Mouse (Mus musculus) CH12.LX (cell line): ENCODE results near the gene Slc22a16.

ENCODE experiments used
- CTCF ChIP-seq, 2 experiments: IDR thresholded peaks in 1 of 2; conservative IDR thresholded peaks in 1 of 2; 2 replicates each; pipeline ENCODE4 v1.5.1; 2011 to 2012; ENCODE audit warnings: low read depth in 2 of 2, low read length in 2 of 2, improper control_type of control experiment in 1 of 2, inconsistent platforms in 1 of 2, mild to moderate bottlenecking in 1 of 2, moderate library complexity in 1 of 2
- POLR2AphosphoS2 ChIP-seq: IDR thresholded peaks from 2 replicates; pipeline ENCODE4 v1.6.1; 2011; ENCODE audit warnings: low read depth, low read length, improper control_type of control experiment
- UBTF ChIP-seq: IDR thresholded peaks from 2 replicates; pipeline ENCODE4 v1.6.1; 2012; ENCODE audit warnings: low read depth, mild to moderate bottlenecking, inconsistent platforms, low read length, improper control_type of control experiment, moderate library complexity
- ZNF384 ChIP-seq: IDR thresholded peaks from 2 replicates; pipeline ENCODE4 v1.6.1; 2012; ENCODE audit warnings: low read depth, low read length, improper control_type of control experiment, inconsistent platforms

GRCm38 (mm10) chr10:40641901-40642300 lies 71.8 kb downstream of the Slc22a16 start:
- TF ChIP-seq POLR2AphosphoS2 (no peak), CTCF (conservative IDR thresholded peaks at IDR 0.05 in 1 of 2, IDR thresholded peaks at IDR 0.05 in 1 of 2; ENCODE audit: low read depth in 2 of 2, low read length in 2 of 2) (no peak), UBTF (no peak), ZNF384 (no peak)
